Mouse (Mus musculus) ES-E14 (cell line): ENCODE results near the gene Isl2. TPM values are rescaled to one million over a fixed set of nuclear protein-coding genes. Genes with fewer than 3 reads are reported as not detected.

Source experiments
- DNase-seq: peaks from one replicate; pipeline ENCODE4 v3.0.0-alpha.2; 2013; ENCODE audit warnings: low read depth, low spot score
- H3K27ac ChIP-seq: 2 replicates; pipeline ENCODE4 v1.5.1; 2012; ENCODE audit warnings: low read depth, mild to moderate bottlenecking, low read length, moderate library complexity, mixed read lengths; ENCODE audit not compliant: poor library complexity, insufficient read depth, severe bottlenecking
- H3K36me3 ChIP-seq: 2 replicates; pipeline ENCODE4 v1.6.1; 2012; ENCODE audit warnings: mild to moderate bottlenecking, low read length, moderate library complexity, mixed read lengths; ENCODE audit not compliant: control insufficient read depth, poor library complexity, insufficient read depth, severe bottlenecking
- H3K4me1 ChIP-seq, 2 experiments: fragments of 150-350 bp in 1 of 2; sonication (generic) in 1 of 2; 2 replicates each; pipeline ENCODE4 v1.6.1; 2012; ENCODE audit warnings: low read length in 2 of 2, mild to moderate bottlenecking in 1 of 2, mixed read lengths in 1 of 2; ENCODE audit not compliant: control insufficient read depth in 2 of 2, insufficient read depth in 2 of 2, poor library complexity in 1 of 2
- H3K4me3 ChIP-seq, 2 experiments: fragments of 150-350 bp in 1 of 2; sonication (generic) in 1 of 2; 2 replicates each; pipeline ENCODE4 v1.5.1; 2012; ENCODE audit warnings: low read length in 2 of 2, low read depth in 1 of 2, mild to moderate bottlenecking in 1 of 2, mixed read lengths in 1 of 2; ENCODE audit not compliant: insufficient read depth in 1 of 2, poor library complexity in 1 of 2, severe bottlenecking in 1 of 2
- H3K9ac ChIP-seq: 2 replicates; pipeline ENCODE4 v1.6.1; 2012; ENCODE audit warnings: low read depth, mild to moderate bottlenecking, low read length, mixed read lengths; ENCODE audit not compliant: poor library complexity, insufficient read depth, severe bottlenecking
- H3K9me3 ChIP-seq: fragments of 150-350 bp; sonication (generic); 2 replicates; pipeline ENCODE4 v1.6.1; 2012; ENCODE audit warnings: low read depth, mild to moderate bottlenecking, low read length; ENCODE audit not compliant: control insufficient read depth, insufficient read depth
- CHD2 ChIP-seq: IDR thresholded peaks from 2 replicates; pipeline ENCODE4 v1.6.1; 2014; ENCODE audit warnings: mild to moderate bottlenecking, low read depth, low read length, inconsistent platforms
- HCFC1 ChIP-seq: IDR thresholded peaks from 2 replicates; pipeline ENCODE4 v1.6.1; 2012; ENCODE audit warnings: low read length, inconsistent platforms, borderline replicate concordance; ENCODE audit not compliant: insufficient read depth
- MAFK ChIP-seq: IDR thresholded peaks from 2 replicates; pipeline ENCODE4 v1.6.1; 2014; ENCODE audit warnings: mild to moderate bottlenecking, low read depth, low read length, inconsistent platforms; ENCODE audit not compliant: insufficient read depth
- ZC3H11A ChIP-seq: IDR thresholded peaks from 2 replicates; pipeline ENCODE4 v1.6.1; 2012; ENCODE audit warnings: low read depth, mild to moderate bottlenecking, inconsistent platforms, low read length, borderline replicate concordance
- ZNF384 ChIP-seq: IDR thresholded peaks from 2 replicates; pipeline ENCODE4 v1.6.1; 2012; ENCODE audit warnings: low read depth, low read length, inconsistent platforms
- in situ Hi-C, 2 experiments: fragments of 600-800 bp; cut with MboI; formaldehyde crosslinking; loops; one replicate each; pipeline ENCODE4 v1.15.1; 2025; ENCODE audit warnings: low sequenced_read_pairs in 2 of 2, inconsistent platforms in 1 of 2; ENCODE audit not compliant: unreplicated experiment in 2 of 2
- total RNA-seq: library from RNA; depleted of rRNA; stranded (reverse); fragments of 300-350 nt; gene quantifications from 2 replicates; pipeline ENCODE4 v1.2.3, GENCODE M21; 2012

Isl2 gene
- total RNA-seq, 1 experiment, result 0.45 TPM

DNA sequence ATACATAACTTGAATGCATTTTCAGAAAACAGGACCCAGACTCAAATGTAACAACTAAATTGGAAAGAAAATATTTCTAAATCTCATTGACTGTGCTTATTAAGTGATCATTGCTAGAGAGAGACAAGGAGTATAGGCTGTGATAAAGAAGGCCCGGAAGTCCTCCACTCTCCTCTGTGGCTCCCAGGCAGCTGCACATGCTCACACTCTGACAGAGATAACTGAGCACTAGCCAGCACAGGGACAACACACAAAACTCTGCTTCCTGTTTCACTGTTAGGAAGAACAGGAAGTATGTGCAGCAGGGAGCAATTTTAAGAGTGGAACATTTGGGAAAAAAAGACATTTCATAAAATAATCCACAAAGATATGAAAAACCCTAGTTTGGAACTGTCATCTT is 16.5 kb downstream of the Isl2 start:
- Histone ChIP-seq H3K4me3 (no peak overlapping the region), H3K9me3 (no peaks in the 10 kb centered on the region), H3K4me1 (peaks cover 2 to 5% of the 10 kb centered on the region in 2 experiments; a peak in 3 of 4 replicates), H3K36me3 (no peaks in the 10 kb centered on the region), H3K27ac (no peak overlapping the region), H3K9ac (no peak overlapping the region)
- TF ChIP-seq ZNF384 (no peak), MAFK (no peak), HCFC1 (no peak), ZC3H11A (no peak), CHD2 (no peak)
- in situ Hi-C loops, result no loop called here
- no peak for DNase-seq

DNA sequence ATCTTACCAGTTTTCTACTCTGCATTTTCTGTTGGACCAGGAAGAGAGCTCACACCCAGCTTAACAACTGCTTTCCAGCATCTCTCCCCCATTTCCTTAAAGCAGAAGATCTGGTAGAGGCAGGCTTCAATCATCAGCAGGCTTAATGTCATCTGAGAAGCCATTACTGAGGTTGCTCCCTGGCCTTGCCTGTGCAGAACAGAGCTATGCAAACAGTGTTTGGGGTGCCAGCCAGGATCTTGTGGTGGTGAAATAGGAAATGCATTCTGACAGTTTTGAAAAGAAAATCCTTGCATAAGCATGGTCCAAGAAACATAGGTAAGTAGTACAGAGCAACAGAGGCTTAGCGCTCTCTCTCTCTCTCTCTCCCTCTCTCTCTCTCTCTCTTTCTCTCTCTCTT is 22.5 kb downstream of the Isl2 start:
- Histone ChIP-seq H3K36me3 (no peaks in the 10 kb centered on the region), H3K9ac (no peak overlapping the region), H3K9me3 (no peaks in the 10 kb centered on the region), H3K27ac (no peak overlapping the region), H3K4me1 (peaks cover 0 to 5% of the 10 kb centered on the region in 2 experiments; a peak in 3 of 4 replicates), H3K4me3 (no peak overlapping the region)
- in situ Hi-C loops, result no loop called here
- DNase-seq, result no peak
- TF ChIP-seq CHD2 (no peak), ZC3H11A (no peak), HCFC1 (no peak), MAFK (no peak), ZNF384 (no peak)

DNA sequence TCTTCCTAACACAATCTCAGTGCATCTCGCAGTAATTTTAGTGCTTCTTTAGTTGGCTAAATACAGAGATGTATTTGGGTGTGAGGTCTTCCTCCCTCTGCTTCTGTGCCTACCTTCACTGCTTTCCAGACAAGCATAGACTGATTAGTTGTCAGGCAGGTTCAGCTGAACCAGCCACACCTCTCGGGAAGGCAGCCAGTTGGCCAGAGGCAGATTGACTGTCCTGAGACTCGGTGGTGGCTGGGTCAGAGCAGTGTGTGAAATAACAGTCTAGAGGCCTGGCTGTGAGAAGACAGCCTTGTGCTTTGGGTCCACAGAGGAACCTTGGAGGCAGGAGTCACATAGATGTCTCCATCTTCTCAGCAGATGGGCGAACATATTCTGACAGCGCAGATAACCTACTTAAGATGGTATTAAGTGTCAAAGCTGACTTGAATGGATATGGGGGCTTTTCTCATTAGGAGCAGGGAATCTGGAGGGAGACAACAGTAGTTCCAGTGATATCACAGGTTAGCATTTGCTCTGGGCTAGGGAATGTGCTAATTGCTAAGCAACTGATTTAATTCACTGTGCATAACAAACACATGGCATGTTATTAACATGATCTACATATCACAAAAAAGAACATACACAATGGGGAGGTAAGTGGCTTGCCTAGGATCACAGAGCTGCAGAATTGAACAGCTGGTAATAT is 30.1 kb downstream of the Isl2 start:
- in situ Hi-C loops, result no loop called here
- no peak overlapping the region for H3K27ac ChIP-seq
- TF ChIP-seq ZNF384 (no peak), CHD2 (no peak), HCFC1 (no peak), ZC3H11A (no peak), MAFK (no peak)
- H3K4me1 ChIP-seq, result no peaks in the 10 kb centered on the region
- H3K9me3 ChIP-seq, result no peaks in the 10 kb centered on the region
- no peak for DNase-seq
- no peak overlapping the region for H3K4me3 ChIP-seq
- no peaks in the 10 kb centered on the region for H3K36me3 ChIP-seq
- H3K9ac ChIP-seq, result no peak overlapping the region

DNA sequence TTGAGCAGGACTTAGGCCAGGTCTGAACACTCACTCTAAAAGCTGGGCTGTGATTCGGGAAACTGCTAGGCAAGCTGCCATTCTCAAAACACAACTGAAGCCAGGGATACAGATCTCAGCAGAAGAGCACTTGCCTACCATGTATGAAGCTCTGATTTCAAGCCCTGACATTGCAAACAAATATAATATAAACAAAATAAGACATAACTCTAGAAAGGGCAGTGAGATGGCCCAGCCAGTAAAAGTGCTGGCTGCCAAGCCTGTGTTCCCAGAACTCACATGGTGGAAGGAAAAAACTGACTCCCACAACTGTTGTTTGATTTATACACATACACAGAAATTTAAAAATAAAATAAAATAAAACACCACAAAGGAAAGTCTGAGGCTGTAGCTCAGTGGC is 32.6 kb downstream of the Isl2 start:
- Histone ChIP-seq H3K27ac (no peak overlapping the region), H3K36me3 (no peaks in the 10 kb centered on the region), H3K9ac (no peak overlapping the region), H3K9me3 (no peaks in the 10 kb centered on the region), H3K4me1 (no peaks in the 10 kb centered on the region), H3K4me3 (no peak overlapping the region)
- in situ Hi-C loops, result no loop called here
- DNase-seq, result no peak
- TF ChIP-seq ZNF384 (no peak), HCFC1 (no peak), MAFK (no peak), ZC3H11A (no peak), CHD2 (no peak)

DNA sequence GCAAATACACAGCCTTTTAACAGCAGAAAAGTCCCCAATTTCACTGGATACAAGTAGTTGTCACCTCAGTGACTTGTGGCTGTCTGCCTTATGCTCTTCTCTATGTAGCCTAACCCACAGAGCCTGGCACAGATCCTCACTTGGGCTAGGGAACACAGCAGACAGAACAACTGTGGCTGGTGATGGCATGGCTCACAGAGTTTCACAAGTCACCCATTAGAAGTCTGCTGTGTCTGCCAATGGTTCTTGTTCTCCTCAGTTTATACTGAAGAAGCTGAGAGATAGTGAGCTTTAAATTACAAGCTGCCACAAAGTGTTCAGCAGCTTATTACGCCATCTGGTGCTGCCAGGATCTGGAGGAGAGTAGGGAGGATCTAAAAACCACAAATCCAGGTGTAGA is 38.1 kb downstream of the Isl2 start:
- no peak overlapping the region for H3K9ac ChIP-seq
- TF ChIP-seq HCFC1, result no peak
- no peak for TF ChIP-seq ZC3H11A
- TF ChIP-seq MAFK, result no peak
- TF ChIP-seq ZNF384, result no peak
- no peak for TF ChIP-seq CHD2
- H3K4me1 ChIP-seq, result no peaks in the 10 kb centered on the region
- no peaks in the 10 kb centered on the region for H3K9me3 ChIP-seq
- no peaks in the 10 kb centered on the region for H3K36me3 ChIP-seq
- no peak for DNase-seq
- no peak overlapping the region for H3K4me3 ChIP-seq
- H3K27ac ChIP-seq, result no peak overlapping the region
- in situ Hi-C loops, result no loop called here
